Mouse (Mus musculus): ENCODE results near the gene Zfyve19. TPM values are rescaled to one million over a fixed set of nuclear protein-coding genes. Genes with fewer than 3 reads are reported as not detected.

Zfyve19 gene
- polyA plus RNA-seq, 1 experiment from 2014 or later: 75.7 TPM

DNA sequence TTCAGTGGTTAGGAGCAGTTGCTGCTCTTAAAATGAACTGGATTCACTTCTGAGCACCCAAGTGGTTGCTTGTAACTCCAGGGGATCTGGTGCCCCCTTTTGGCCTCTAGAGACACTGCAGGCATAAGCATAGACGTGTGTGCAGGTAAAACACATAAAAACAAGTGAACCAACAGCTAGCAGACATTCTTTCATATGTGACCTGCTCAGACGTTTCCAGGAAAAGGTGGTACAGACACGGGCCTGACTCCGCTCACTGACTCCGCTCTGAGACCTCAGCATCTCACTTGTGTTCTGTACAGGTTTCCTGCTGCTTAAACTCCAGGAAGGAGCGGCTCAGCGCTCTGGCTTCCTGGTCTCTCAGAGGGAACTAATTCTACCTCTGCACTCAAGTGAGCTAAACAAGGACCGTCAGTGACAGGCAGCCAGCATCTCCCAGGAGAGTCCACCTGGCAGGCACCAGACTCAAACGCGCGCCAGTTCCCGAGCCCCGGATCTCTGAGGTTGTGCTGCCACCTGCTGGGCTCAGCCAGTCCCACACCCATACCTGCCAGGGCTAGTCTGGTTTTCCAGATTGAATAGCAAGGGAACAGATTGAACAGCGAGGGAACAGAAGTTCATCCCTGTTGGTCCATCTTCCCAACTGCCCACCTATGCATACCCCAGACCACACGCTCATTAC is 19.2 kb upstream of the Zfyve19 start:
- WGBS: 9% methylated on average over 15 of the region's 15 CpGs

DNA sequence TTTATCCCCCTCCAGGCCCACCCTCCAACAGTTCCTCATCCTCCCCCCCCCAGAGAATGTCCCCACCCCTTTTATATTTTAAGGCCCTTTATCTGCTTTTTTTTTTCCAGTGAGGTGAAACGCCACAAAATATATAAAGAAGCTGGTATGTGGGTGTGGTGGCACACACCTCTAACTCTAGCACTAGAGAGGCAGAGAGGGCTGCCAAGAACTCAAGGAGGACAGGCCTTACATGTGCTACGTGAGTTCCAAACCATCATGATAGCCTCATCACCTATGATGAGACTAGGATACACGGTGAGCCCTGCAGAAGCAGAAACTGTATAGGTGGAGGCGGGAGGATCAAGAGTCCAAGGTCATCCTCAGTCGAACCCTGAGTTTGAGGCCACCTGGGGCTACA is 17.4 kb upstream of the Zfyve19 start:
- H3K4me3 ChIP-seq (ENCODE audit: low read length): no peak overlapping the region
- ATAC-seq: no peak
- peaks cover 3% of the 10 kb centered on the region; the same call in 1 of the 2 replicates for H3K4me1 ChIP-seq (ENCODE audit: control insufficient read depth, insufficient read depth, low read depth, low read length)
- H3K4me2 ChIP-seq (ENCODE audit: low read length): no peak overlapping the region
- 86% methylated on average over 5 of the region's 5 CpGs for WGBS
- H3K27ac ChIP-seq (ENCODE audit: low read depth, low read length): no peak overlapping the region
- H3K27me3 ChIP-seq (replicated peaks; ENCODE audit: control insufficient read depth, insufficient read depth, low read length): no peaks in the 10 kb centered on the region
- no peaks in the 10 kb centered on the region for H3K9me3 ChIP-seq (ENCODE audit: control insufficient read depth, low read length)
- H3K36me3 ChIP-seq (ENCODE audit: control insufficient read depth, insufficient read depth, low read length): no peaks in the 10 kb centered on the region
- H3K9ac ChIP-seq (ENCODE audit: low read depth, low read length): no peak overlapping the region

More for the DNA sequence above, 19.2 kb upstream of the Zfyve19 start:
- no peak overlapping the region; the same call in 1 of the 2 replicates for H3K9ac ChIP-seq (ENCODE audit: low read depth, low read length)
- H3K27me3 ChIP-seq (replicated peaks; ENCODE audit: control insufficient read depth, insufficient read depth, low read length): no peaks in the 10 kb centered on the region
- H3K4me1 ChIP-seq (ENCODE audit: control insufficient read depth, insufficient read depth, low read depth, low read length): peaks cover 3% of the 10 kb centered on the region; the same call in 1 of the 2 replicates
- peak overlapping the region; percentile 56 for H3K4me2 ChIP-seq (ENCODE audit: low read length)
- peak overlapping the region; percentile 25; the same call in 1 of the 2 replicates for H3K4me3 ChIP-seq (ENCODE audit: low read length)
- peaks cover 2% of the 10 kb centered on the region for H3K36me3 ChIP-seq (ENCODE audit: control insufficient read depth, insufficient read depth, low read length)
- H3K27ac ChIP-seq (ENCODE audit: low read depth, low read length): no peak overlapping the region
- peak; percentile 88 for ATAC-seq
- H3K9me3 ChIP-seq (ENCODE audit: control insufficient read depth, low read length): no peaks in the 10 kb centered on the region

DNA sequence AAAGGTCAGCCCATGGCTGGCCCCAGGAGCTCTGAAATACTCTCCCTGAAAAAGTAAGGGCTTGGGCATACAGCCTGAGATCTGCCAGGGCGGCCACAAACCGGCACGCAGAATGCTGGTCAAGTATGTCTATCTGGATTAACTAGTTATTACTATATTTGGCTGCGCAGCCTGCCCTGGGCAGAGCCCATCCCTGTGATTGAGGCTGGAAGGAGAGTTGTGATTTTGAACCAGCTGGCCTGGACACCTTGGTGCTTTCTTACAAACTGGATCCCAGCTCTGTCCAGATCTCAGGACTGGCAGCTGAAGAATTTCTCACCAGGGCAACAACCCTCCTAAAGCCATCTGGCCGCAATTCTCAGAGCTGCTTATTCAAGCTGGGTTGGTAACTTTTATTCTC is 14.3 kb upstream of the Zfyve19 start:
- ATAC-seq: no peak
- peaks cover 6% of the 10 kb centered on the region for H3K4me1 ChIP-seq (ENCODE audit: control insufficient read depth, insufficient read depth, low read depth, low read length)
- H3K9me3 ChIP-seq (ENCODE audit: control insufficient read depth, low read length): no peaks in the 10 kb centered on the region
- no peaks in the 10 kb centered on the region for H3K27me3 ChIP-seq (replicated peaks; ENCODE audit: control insufficient read depth, insufficient read depth, low read length)
- WGBS: 83% methylated on average over 5 of the region's 5 CpGs
- H3K36me3 ChIP-seq (ENCODE audit: control insufficient read depth, insufficient read depth, low read length): no peaks in the 10 kb centered on the region
- no peak overlapping the region for H3K4me3 ChIP-seq (ENCODE audit: low read length)
- H3K4me2 ChIP-seq (ENCODE audit: low read length): no peak overlapping the region
- no peak overlapping the region for H3K9ac ChIP-seq (ENCODE audit: low read depth, low read length)
- peak overlapping the region; percentile 9; the same call in 1 of the 2 replicates for H3K27ac ChIP-seq (ENCODE audit: low read depth, low read length)

DNA sequence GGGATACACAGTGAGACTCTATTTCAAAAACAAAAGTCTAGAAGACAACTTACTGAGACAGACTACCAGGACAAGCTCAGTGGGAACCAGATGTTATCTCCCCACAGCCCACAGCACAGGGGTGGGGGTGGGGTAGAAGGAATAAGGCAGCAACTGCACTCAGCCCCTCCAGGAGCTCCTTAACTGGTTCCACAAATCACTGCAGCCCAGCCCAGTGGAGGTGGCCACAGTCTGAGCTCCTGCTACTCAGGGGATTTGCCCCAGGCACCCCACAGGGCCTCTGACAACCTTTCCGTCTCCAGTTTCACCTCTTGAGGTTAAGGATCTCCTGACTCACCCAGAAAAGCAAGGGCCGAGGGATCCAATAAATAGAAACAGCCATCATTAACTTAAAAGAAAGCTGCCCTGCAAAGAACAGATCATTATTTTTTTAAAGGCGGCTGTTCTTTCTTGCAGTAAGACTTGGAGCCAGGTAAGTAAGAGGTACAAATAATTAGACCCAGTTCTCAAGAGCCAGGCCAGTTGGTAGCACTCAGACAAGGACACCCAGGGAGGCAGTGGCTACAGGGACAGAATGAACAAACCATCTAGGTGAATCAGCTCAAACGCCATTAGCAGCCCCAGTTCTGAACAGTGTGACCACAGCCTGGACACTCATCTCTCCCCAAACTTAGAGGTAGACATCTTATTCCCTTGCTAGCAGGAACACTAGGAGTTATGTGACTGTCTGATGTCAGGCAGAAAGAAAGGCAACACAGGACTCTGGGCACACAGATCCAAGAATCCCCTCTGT is 11.9 kb upstream of the Zfyve19 start:
- H3K9me3 ChIP-seq (ENCODE audit: control insufficient read depth, low read length): no peaks in the 10 kb centered on the region
- H3K9ac ChIP-seq (ENCODE audit: low read depth, low read length): no peak overlapping the region
- H3K27ac ChIP-seq (ENCODE audit: low read depth, low read length): no peak overlapping the region
- no peak overlapping the region for H3K4me3 ChIP-seq (ENCODE audit: low read length)
- H3K4me1 ChIP-seq (ENCODE audit: control insufficient read depth, insufficient read depth, low read depth, low read length): peaks cover 6% of the 10 kb centered on the region
- WGBS: 44% methylated on average over 4 of the region's 4 CpGs
- no peak overlapping the region for H3K4me2 ChIP-seq (ENCODE audit: low read length)
- no peak for ATAC-seq
- no peaks in the 10 kb centered on the region for H3K27me3 ChIP-seq (replicated peaks; ENCODE audit: control insufficient read depth, insufficient read depth, low read length)
- H3K36me3 ChIP-seq (ENCODE audit: control insufficient read depth, insufficient read depth, low read length): no peaks in the 10 kb centered on the region

DNA sequence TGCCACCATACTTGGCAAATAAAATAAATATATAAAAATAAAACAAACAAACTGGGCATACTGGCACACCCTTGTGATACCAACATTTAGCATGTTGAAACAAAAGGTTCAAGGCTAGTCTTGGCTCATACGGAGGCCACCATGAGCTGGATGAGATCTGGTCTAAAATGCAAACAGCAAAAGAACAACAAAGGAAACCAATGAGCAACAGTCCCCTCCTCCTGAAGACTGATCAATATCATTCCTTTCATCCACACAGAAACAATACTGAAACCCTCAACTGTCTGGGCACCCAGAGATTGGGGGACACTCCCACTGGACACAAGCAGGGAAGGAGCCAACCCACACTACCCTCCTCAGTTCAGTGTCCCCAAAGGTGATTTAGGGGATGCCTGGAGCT is 10.9 kb upstream of the Zfyve19 start:
- Histone ChIP-seq H3K4me2 (ENCODE audit: low read length) (no peak overlapping the region), H3K27me3 (replicated peaks; ENCODE audit: control insufficient read depth, insufficient read depth, low read length) (no peaks in the 10 kb centered on the region), H3K9ac (ENCODE audit: low read depth, low read length) (no peak overlapping the region), H3K27ac (ENCODE audit: low read depth, low read length) (no peak overlapping the region), H3K4me3 (ENCODE audit: low read length) (no peak overlapping the region), H3K4me1 (ENCODE audit: control insufficient read depth, insufficient read depth, low read depth, low read length) (peaks cover 6% of the 10 kb centered on the region), H3K36me3 (ENCODE audit: control insufficient read depth, insufficient read depth, low read length) (no peaks in the 10 kb centered on the region), H3K9me3 (ENCODE audit: control insufficient read depth, low read length) (no peaks in the 10 kb centered on the region)
- ATAC-seq: no peak
- WGBS: 75% methylated on average over 1 of the region's 1 CpGs

DNA sequence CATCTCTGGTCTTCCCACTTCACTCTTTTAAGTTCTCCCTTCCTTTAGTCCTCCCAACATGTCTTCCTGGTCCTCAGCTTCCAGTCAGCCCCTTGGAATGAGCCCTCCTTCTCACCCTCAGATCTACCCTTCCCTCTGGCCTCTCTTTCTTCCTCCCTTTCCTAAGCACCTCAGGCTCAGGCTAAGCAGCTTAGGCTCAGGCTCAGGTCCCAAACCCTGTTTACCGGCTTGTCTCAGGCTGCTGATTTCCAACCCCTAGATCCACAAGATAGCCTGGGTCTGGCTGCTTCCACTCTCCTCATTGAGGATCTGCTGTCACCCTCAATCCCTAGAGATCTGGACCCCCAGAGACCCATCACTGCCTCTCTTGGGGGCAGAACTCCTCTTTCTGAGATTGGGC is 10.4 kb upstream of the Zfyve19 start:
- ATAC-seq: no peak
- 58% methylated on average over 1 of the region's 1 CpGs for WGBS
- Histone ChIP-seq H3K9me3 (ENCODE audit: control insufficient read depth, low read length) (no peaks in the 10 kb centered on the region), H3K4me3 (ENCODE audit: low read length) (no peak overlapping the region), H3K9ac (ENCODE audit: low read depth, low read length) (no peak overlapping the region), H3K27ac (ENCODE audit: low read depth, low read length) (no peak overlapping the region), H3K36me3 (ENCODE audit: control insufficient read depth, insufficient read depth, low read length) (no peaks in the 10 kb centered on the region), H3K27me3 (replicated peaks; ENCODE audit: control insufficient read depth, insufficient read depth, low read length) (no peaks in the 10 kb centered on the region), H3K4me1 (ENCODE audit: control insufficient read depth, insufficient read depth, low read depth, low read length) (peaks cover 6% of the 10 kb centered on the region), H3K4me2 (ENCODE audit: low read length) (no peak overlapping the region)

DNA sequence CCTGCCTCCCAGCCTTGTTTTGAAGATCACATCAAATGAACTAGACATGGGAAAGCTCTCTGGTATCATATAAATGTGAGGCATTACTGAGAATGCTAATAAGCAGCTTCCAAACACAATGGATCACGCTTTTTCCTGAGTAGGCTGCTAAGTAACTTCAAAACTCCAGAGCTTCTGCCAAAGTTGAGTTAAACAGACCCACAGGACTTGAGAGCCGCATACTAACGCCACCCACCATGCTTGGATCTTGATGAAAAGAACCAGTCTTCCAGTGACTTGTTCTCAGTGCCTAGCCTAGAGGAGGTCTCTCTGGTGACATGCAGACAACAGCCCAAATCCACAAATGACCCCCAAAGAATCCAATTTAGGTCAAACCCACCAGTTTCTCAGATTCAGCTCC is 9.5 kb upstream of the Zfyve19 start:
- H3K27ac ChIP-seq (ENCODE audit: low read depth, low read length): no peak overlapping the region
- ATAC-seq: peak; percentile 56; the same call in 1 of the 2 replicates
- H3K4me3 ChIP-seq (ENCODE audit: low read length): no peak overlapping the region

DNA sequence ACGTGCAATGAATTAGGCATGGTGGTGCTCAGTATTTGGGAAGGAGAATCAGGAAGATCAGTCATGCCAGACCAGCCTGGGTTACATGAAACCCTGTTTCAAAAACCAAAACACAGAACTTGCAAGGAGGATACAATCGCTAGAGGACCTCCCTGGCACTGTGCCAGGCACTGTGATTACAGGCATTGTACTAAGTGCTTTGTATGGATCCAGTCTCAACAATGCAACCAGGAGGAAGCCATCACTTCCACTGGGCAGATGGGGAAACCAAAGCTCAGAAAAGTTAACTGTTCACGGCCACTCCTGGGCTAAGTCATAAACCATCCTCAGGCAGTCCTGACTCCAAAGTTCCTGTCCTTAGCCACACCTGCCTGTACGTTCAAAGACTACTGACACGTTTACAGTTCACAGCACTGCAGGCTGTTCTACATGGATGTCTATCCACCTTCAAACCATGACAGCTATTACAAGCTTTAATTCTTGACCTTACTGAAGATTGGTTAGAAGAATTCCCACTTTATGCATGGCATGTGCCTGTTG is 5.4 kb upstream of the Zfyve19 start:
- no peak for ATAC-seq
- Histone ChIP-seq H3K9ac (ENCODE audit: low read depth, low read length) (no peak overlapping the region), H3K36me3 (ENCODE audit: control insufficient read depth, insufficient read depth, low read length) (no peaks in the 10 kb centered on the region), H3K27me3 (replicated peaks; ENCODE audit: control insufficient read depth, insufficient read depth, low read length) (no peaks in the 10 kb centered on the region), H3K9me3 (ENCODE audit: control insufficient read depth, low read length) (no peaks in the 10 kb centered on the region), H3K4me1 (ENCODE audit: control insufficient read depth, insufficient read depth, low read depth, low read length) (peaks cover 11% of the 10 kb centered on the region), H3K4me2 (ENCODE audit: low read length) (no peak overlapping the region), H3K4me3 (ENCODE audit: low read length) (no peak overlapping the region), H3K27ac (ENCODE audit: low read depth, low read length) (no peak overlapping the region)
- WGBS: 61% methylated on average over 5 of the region's 5 CpGs

More for the DNA sequence above, 9.5 kb upstream of the Zfyve19 start:
- no peak overlapping the region for H3K9ac ChIP-seq (ENCODE audit: low read depth, low read length)
- H3K27me3 ChIP-seq (replicated peaks; ENCODE audit: control insufficient read depth, insufficient read depth, low read length): no peaks in the 10 kb centered on the region
- H3K4me1 ChIP-seq (ENCODE audit: control insufficient read depth, insufficient read depth, low read depth, low read length): peaks cover 6% of the 10 kb centered on the region
- H3K4me2 ChIP-seq (ENCODE audit: low read length): no peak overlapping the region
- no peaks in the 10 kb centered on the region for H3K9me3 ChIP-seq (ENCODE audit: control insufficient read depth, low read length)
- 47% methylated on average over 3 of the region's 3 CpGs for WGBS
- no peaks in the 10 kb centered on the region for H3K36me3 ChIP-seq (ENCODE audit: control insufficient read depth, insufficient read depth, low read length)

DNA sequence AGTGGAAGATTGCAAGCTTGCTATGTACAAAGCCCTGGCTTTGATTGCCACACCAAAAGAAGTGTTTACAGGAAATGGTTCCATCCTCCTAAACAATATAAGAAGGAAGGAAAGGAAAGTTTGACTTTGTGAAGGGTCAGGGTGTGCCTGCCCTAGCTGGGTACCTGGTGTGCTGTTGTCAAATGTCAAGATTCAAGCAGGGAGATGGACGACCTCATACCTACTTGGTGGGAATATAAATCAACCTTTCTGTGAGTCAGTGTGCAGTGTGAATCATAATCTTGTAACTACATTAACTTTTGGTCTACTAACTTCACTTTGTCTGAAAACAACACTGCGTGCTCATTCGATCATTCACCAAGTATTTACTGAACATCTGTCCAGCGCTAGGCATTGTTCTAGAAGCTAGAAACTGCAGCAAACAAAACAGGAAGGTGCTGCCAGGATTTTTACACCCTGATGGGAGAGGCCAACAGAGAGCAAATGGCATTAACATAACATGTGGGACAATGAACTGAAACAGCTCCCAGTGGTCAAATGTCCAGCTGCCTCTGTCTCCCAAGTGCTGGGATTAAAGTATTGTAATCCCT is 4.5 kb upstream of the Zfyve19 start:
- H3K27me3 ChIP-seq (replicated peaks; ENCODE audit: control insufficient read depth, insufficient read depth, low read length): no peaks in the 10 kb centered on the region
- H3K36me3 ChIP-seq (ENCODE audit: control insufficient read depth, insufficient read depth, low read length): no peaks in the 10 kb centered on the region
- no peaks in the 10 kb centered on the region for H3K9me3 ChIP-seq (ENCODE audit: control insufficient read depth, low read length)
- no peak overlapping the region for H3K4me3 ChIP-seq (ENCODE audit: low read length)
- no peak overlapping the region for H3K9ac ChIP-seq (ENCODE audit: low read depth, low read length)
- ATAC-seq: no peak
- no peak overlapping the region for H3K4me2 ChIP-seq (ENCODE audit: low read length)
- peaks cover 8% of the 10 kb centered on the region for H3K4me1 ChIP-seq (ENCODE audit: control insufficient read depth, insufficient read depth, low read depth, low read length)
- no peak overlapping the region for H3K27ac ChIP-seq (ENCODE audit: low read depth, low read length)
- 76% methylated on average over 4 of the region's 4 CpGs for WGBS
